Mouse (Mus musculus): ENCODE results near the gene Tmub2.

- TF ChIP-seq ZC3H11A (IDR thresholded peaks at IDR 0.05; ENCODE audit: borderline replicate concordance, low read depth, low read length) (no peak), ZNF384 (IDR thresholded peaks at IDR 0.05; ENCODE audit: low read depth, low read length) (no peak), HCFC1 (IDR thresholded peaks at IDR 0.05; ENCODE audit: borderline replicate concordance, insufficient read depth, low read length) (no peak), MAFK (IDR thresholded peaks at IDR 0.05; ENCODE audit: insufficient read depth, low read depth, low read length) (no peak)
These were observed 21.5 kb upstream of the Tmub2 start for GRCm38 (mm10) chr11:102263211-102263610.
